Mouse (Mus musculus): ENCODE results near the gene Tmem117.

DNA sequence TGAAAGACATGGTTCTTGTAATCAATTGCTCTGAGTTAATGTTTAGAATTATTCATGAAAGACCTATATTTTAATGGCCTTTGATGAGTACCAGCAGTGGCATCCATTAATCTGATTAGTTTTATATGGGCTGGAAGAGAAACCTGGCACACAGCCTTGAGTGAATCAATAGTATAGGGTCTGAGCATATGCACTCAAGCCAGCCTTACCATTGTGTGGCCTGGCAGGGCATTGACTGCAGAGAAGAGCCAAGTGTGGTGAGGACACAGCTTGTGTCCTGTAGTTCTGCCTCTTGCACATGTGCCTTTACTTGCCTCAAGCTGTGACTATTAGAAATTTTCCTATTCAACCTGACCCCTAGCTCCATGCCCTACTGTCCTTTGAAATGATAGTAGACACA, 472.5 kb downstream of the Tmem117 start:
- no peak for TF ChIP-seq POLR2A (IDR thresholded peaks at IDR 0.05; ENCODE audit: low read depth, low read length)
- no peak for TF ChIP-seq CTCF (IDR thresholded peaks at IDR 0.05; ENCODE audit: extremely low read depth, insufficient read depth, insufficient read length, insufficient replicate concordance)
